Mouse (Mus musculus) left cerebral cortex, adult 18-20 months (tissue): ENCODE measurements around the gene Gemin2. TPM values are rescaled to one million over a fixed set of nuclear protein-coding genes. Genes with fewer than 3 reads are reported as not detected.
"Not testable (repeated sequence)": the region's sequence is repeated elsewhere in the genome, so short reads cannot be mapped to it uniquely, and the experiment has no call there.

Experiments used
- DNase-seq, 2 experiments: peaks; one replicate each; pipeline ENCODE4 v3.0.0; 2021 to 2022; ENCODE audit warnings: low spot score in 2 of 2, mixed read lengths in 1 of 2
- long read RNA-seq, 2 experiments: library from polyadenylated mRNA; stranded (forward); transcript quantifications; one replicate each; pipeline ENCODE4 v2.0.0; 2021
- total RNA-seq, 2 experiments: library from RNA; stranded (reverse); gene quantifications; 2 replicates each; pipeline ENCODE4 v1.2.3; 2021

The Gemin2 gene
- total RNA-seq: 1 to 10 TPM; 6.6 to 7.6 TPM
- long read RNA-seq, experiment 1, partial matches to known transcripts: 2 of 9 reads
- long read RNA-seq, experiment 1, other reads (novel, unspliced or antisense): 3 of 9 reads
- long read RNA-seq, experiment 2, partial matches to known transcripts: 0 of 3 reads
- long read RNA-seq, experiment 2, other reads (novel, unspliced or antisense): 0 of 3 reads

DNA sequence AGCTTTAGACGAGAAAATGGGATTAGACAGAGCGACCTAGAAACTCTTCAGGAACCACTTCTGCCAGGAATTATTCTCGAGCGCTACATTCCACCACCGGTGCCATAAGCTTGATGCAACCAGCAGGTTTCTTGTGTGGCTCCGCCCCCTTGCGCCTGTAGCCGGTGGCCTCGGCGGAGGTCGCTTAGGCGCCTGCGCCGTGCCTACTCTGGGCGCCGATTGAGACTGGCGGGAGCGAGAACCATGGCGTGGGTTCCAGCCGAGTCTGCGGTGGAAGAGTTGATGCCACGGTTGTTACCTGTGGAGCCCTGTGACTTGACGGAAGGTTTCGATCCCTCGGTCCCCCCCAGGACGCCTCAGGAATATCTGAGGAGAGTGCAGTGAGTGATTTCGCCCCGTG is at the start of gene Gemin2:
Gene Gemin2 (plus strand): TSS at position 160 of the 400 bp plus-strand sequence.
- DNase-seq: peak; percentile 83 to 90

DNA sequence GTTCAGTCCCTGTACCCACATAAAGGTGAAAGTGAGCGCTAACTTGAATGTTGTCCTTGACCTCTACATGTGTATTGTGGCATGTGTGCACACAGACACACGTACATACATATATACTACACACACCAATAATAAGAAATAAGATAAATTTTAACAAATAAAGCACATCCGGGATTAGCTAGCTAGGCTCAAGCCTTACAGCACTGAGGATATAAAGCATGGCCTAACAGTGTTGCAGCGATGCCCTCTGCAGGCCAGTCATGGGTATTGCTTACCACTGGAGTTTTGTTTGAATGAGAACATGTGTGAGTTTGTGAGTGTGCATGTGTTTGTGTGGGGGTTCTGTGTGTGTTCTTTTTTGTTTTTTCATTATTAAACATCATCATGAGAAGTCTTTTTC is 48.6 kb upstream of the Gemin2 start:
- DNase-seq: peak; percentile 39 to 43

DNA sequence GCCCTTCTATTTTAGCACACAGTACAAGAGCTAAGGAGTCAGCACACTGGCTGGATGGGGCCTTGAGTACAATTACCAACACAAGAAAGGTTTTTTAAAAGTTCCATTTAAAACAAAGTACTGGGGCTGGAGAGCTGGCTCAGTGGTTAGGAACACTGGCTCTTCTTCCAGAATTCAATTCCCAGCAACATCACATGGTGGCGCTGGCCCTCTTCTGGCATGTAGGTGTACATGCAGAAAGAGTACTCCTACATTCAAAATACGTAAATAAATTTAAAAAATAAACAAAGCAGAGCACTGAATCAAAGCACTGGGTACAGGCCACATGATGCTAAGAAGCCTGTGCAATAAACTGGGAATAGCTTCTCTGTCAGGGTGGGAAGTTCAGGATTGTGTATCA is 36.2 kb upstream of the Gemin2 start:
- DNase-seq: no peak

DNA sequence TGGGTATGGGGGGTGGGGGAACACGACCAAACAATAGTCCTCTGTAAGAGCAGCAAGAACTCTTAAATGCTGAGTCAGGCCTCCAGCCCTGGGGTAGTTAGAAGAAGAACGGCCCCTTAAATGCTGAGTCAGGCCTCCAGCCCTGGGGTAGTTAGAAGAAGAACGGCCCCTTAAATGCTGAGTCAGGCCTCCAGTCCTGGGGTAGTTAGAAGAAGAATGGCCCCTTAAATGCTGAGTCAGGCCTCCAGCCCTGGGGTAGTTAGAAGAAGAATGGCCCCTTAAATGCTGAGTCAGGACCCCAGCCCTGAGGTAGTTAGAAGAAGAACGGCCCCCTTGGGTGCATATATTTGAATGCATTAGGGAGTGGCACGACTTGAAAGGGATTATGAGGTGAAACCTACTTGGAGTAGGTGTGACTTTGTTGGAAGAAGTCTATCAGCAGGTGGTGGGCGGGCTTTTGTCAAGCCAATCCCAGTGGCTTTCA is 32.0 kb upstream of the Gemin2 start:
- DNase-seq: not testable (repeated sequence)

DNA sequence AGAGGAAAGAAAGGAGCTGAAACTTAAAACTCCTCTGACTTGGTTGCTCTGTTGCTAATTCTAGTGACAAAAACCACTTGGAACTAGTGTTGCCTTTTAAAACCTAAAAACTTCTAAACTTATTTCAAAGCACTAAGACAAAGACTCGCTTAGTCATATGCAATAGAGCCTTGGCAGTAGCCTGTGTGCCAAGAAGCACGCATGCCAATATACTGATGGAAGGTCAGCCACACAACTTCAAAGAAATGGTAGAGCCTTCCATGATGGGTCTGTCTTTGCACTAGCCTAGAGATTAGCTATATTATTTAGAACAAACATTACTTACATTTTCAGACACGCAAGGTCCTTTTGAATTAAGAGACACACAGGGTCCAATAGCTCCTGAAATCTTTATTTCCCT is 27.4 kb upstream of the Gemin2 start:
- no peak for DNase-seq

DNA sequence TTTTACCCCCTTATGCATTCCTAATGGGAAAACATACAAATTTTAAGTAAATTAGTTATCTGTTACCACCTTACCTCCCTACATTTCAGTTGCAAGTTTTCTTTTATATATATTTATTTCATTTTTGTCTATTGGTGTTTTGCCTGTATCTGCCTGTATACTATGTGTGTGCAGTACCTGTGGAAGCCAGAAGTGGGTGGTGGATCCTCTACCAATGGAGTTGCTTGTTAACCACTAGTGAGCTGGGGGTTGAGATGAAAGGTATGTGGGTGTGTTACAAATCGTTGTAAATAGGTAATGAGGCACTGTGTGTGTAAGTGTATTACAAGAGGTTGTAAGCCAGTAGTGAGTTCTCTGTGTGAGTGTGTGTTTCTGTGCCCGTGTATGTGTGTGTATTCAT is 2.7 kb upstream of the Gemin2 start:
- DNase-seq: no peak

DNA sequence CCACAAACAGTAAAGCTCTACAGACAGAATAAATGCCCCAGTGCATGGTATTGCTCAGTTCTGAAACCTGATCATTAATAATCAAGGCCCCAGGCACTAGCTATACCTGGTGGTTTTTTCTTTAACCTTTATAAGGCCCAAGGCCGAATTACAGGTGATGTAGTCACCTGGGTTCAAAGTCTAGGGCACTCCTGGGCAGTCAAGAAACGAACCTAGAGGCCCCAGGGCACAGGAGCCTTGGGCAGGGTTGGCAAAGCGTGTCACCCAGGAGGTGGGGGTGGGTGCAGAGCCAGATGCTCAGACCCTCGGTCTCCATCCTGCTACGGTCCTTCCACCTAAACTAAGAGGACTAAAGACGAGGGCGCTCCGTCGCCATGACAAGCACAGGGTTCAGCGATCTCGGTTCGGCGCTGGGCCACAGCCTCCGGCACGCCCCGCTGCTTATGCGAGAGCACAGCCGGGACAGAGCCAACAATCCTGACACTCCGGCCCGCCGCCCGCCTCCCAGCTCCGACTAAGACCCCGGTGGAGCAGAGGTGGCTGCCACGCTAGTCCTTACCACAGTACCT is 1.8 kb upstream of the Gemin2 start:
- no peak for DNase-seq

DNA sequence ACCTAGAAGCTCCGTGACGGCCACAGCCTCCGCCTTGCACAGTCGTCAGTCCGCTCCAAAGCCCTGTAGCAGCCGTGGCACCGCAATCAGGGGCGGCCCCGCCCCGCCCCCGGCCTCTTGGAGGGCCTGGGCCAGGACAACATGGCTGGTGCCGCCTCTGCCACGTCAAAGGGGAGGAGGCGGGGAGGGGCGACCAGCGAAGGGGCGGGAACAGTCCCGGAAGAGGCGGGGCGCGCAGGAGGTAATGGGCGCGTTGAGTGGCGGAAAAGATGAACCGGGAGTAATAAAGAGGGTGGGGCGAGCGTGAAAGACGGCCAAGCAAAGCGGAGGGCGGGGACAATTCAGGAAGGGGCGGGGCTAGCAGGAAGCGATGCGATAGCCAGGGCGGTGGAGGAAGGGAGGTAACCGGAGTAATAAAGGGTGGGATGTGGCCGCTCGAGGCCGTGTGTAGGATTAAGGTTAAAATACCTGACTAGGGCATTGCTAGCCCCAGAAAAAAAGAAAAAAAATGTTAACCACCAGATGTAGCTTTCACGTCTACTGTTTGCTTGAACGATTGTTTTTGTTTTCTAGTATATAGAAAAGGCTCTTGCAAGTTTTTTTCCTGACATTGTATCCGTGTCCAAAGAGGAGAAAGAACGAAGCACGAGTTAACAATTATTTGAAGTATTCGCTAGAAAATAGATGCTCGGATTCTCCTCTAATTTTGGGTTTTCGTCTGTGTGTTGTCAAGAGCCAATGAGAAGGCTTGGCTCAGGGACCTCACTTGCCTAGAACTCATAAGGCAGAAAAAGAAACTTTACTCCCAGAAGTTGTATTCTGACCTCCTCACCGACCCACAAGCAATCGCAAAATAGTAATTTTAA is 1.1 kb upstream of the Gemin2 start, which contains the start of gene Sec23a:
Gene Sec23a (minus strand): TSS at position 174 of the 866 bp plus-strand sequence.
- DNase-seq: peak; percentile 95 to 97

DNA sequence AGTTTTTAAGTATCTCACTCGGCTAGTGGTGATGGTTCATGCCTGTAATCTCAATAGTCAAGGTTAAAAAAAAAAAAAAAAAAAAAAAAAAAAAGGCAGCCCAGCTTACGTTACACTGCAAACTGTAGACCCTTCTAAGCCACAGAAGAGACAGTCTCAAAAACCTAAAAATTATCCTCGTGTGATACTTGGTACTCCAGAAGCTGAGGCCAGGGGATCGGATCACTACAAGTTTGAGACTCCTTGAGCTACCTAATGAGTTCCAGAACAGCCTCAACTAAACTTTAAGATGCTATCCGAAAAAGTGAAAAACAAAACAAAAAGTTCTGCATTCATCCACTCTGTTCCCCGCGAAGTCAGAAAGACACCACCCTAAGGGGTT is 492 bp upstream of the Gemin2 start:
- DNase-seq: no peak

DNA sequence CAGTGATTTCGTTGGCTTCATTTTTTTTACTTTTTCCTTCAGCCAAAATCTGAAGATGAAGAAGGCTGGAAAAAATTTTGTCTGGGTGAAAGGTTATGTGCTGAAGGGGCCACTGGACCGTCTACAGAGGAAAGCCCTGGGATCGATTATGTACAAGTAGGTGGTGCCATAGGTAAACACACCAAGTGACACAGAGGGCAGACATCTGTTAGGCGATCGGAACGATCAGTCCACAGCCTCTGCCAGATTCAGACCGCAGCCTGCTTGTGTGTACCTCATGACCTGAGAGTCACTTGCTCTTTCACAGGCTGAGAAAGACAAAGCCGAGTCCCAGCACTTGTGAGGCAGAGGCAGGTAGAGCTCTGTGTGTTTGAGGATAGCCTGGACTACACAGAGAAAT is 4.8 kb downstream of the Gemin2 start:
- DNase-seq: no peak

DNA sequence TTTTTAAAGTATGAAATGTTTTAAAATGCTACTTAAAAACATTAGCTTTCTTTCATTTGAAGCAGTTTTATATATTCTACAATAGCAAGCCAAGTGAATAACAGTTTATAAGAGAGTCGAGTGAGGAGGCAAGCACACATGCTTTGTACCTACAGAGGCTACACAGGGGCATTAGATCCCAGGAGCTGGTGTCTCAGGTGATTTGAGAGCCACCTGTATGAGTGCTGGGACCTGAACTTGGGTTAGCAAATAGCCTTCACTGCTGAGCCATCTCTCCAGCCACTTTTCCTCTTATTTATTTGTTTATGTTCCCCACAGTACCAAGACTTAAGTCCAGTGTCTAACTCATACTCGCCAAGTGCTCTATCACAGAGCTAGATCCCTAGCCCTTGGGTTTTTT is 6.7 kb downstream of the Gemin2 start:
- DNase-seq: no peak

DNA sequence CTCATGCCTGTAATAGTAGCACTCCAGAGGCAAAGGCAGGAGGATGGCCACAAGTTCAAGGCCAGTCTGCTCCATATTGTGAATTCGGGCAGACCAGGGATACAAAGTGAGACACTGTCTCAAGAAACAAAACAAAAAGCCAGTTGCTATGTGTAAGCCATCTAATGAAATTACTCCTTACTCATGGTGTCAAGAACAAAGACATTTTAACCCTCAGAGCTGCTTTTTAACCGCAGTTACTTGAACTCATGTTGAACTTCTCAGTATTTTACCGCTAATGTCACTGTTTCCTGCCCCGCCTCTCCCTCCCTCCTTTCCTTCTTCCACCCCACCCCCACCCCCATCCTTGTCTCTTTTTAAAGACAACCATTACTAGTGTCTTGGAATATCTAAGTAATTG is 8.1 kb downstream of the Gemin2 start:
- DNase-seq: no peak

DNA sequence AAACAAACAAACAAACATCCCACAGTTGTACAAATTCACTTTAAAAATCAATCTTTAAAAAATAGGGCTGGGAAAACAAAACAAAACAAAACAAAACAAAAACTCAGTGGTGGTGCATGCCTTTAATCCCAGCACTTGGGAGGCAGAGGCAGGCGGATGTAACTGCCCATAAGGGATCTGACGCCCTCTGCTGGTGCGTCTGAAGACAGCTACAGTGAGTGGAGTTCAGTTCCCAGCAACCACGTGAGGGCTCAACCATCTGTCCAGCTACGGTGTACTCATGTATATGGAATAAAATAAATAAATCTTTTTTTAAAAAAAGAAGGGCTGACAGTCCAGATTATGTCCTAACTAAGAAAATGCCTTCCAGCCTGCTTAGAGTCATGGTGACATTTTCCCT is 18.9 kb downstream of the Gemin2 start:
- no peak for DNase-seq

DNA sequence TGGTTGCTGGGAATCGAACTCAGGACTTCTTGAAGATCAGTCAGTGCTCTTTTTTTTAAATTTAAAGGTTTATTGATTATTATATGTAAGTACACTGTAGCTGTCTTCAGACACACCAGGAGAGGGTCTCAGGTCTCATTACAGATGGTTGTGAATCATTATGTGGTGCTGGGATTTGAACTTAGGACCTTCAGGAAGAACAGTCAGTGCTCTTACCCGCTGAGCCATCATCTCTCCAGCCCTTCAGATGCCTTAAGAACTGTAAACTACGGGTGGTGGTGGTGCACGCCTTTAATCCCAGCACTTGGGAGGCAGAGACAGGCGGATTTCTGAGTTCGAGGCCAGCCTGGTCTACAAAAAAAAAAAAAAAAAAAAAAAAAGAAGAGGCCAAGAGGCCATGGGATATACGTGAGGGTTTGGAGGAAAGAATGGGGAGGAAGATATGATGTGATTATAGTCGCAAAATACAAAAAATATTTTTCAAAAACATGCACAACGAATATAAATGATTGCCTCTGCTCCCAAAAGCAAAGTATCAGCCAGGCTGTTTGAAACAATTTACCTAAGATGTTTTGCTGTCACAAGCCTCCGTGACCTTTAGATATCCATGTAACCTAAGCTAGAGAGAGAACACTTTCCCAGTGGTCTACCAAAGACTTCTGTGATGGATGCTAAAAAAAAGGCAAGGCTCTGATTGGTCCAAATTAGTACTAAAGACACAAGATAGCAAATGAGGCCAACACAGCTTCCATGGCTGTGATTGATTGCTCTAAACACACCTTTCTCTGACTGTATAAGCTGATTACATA is 26.2 kb downstream of the Gemin2 start:
- DNase-seq: no peak

DNA sequence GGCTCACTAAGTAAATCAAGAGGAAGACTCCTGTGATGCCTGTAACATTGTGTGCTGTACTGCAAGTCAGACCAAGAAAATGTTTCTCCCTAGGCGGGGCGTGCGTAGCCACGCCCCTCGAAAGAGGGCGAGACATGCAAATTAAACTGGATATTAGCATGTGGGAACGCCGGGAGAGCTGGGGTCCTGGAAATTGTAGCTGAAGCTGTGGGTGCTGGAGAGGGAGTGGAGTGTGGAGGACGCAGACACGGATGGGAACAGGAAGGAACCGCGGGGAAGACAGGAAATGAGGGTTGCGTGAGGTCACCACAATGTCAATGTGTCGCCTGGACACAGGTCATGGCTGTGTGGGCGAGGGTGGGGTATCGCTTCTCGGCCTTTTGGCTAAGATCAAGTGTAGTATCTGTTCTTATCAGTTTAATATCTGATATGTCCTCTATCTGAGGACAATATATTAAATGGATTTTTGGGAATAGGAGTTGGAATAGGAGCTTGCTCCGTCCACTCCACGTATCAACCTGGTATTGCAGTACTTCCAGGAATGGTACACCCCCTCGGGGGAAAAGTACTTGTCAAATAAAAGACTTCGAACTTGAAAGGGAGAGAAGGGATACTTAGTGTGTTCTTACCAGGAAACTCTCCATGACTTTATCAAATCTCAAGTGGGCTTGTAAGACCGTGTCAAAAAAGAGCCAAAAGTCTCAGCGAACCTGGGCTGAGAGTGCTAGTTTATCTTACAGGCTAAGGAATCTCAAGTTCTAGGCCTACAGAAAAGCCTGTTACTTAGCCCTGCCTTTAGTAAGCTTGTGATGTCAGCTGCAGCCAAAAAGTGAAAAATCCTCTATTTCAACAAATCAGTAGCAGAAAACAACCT is 27.0 kb downstream of the Gemin2 start:
- DNase-seq: no peak

DNA sequence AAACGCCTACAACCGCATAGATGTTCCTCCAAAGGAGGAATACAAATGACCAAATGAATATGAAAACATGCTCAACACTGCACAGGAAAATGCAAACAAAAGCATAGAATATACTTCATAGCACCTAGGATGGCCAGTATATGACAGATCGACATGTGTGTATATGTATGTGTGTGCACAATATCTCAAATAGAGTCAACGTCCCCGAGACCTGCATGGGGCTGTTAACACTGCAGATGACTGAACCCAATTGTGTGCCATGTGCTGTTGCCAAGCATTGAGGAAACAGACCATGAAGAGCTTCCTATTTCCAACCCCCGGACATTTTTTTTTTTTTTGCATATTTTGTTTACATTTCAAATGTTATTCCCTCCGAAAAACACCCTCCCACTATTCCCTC is 27.7 kb downstream of the Gemin2 start:
- DNase-seq: no peak

DNA sequence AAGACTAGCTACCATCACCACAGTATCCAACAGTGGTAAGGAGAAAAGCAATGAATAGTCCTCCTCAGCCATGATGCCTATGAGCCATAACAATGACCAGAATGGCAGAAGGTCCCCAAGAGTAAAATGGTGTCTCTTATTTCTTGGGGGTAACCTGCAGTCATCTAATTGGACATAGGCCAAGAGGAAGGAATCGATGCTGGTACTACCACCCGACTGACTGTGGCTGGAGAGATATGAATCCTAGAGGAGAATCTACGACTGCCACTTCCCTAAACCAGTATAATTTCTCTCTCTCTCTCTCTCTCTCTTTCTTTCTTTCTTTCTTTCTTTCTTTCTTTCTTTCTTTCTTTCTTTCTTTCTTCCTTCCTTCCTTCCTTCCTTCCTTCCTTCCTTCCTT is 39.3 kb downstream of the Gemin2 start:
- DNase-seq: no peak

DNA sequence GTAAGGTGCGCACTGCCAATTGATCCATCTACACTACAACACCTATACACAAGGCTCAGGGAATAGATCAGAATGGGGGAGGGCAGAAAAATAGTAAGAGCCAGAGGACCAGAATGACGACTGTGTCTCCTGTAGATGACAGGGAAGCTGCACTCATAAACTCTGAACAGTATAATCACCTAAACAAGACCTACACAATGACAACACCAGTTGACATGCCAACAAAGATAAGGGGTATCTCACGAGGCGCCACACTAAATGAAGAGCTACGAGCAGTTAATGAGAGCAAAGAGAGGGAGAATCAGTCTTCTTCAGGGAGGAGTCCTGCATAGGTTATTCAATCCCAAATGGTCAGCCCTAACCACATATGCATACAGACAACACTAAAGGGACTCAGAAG is 40.0 kb downstream of the Gemin2 start:
- DNase-seq: no peak

DNA sequence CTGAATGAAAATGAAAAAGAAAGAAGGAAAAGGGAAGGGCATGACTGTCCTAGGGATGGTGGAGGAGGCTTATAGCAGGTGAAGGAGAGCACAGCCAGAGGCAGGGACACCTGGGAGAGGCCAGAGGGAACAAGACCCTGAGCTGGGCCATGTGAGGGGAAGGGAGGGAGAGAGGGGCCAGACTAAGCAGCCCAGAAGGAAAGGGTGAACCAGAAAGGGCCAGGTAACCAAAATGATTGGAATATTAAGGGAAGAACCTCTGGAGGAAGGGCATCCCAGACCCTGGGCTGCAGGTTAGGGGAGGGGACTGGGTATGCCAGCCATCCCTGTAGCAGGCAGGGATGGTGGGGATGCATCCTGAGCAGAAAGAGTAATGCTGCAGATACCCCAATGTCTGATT is 40.8 kb downstream of the Gemin2 start:
- DNase-seq: no peak

DNA sequence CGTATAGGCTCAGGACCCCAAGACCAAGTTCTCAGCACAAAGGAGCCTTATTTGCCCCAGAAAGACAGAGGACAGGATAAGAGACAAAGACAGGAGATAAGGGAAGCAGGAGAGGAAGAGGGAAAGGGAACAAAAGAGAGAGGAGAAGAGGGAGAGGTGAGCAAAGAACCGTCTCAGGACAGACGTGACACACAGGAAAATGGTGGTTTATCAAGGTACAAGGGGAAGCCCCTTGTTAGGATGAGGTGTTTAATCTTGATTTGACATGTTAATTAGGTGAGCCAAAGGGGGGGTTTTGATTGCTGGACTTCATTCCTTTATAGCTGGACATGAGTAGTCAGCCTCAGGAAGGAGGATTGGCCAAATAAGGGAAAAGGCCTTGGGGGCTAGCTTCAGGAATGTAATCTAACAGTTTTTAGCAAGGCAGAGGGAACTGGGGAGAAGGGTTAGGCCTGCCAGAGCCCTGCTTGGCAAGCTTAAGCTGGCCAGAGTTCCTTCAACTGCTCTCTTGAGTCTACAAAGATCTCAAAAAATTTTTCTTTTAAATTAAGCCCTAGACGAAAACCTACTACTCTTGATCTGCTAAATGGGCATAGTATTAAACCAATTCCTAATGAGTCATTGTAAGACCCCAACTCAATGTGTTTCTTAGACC is 42.1 kb downstream of the Gemin2 start:
- no peak for DNase-seq
